Mouse (Mus musculus) 416B (cell line): Measurements from ENCODE around the gene Olfr482.

ENCODE experiments used
- DNase-seq: peaks from one replicate; pipeline ENCODE4 v3.0.0; 2011; ENCODE audit warnings: low read depth

The Olfr482 gene

GRCm38 (mm10) chr7:108097486-108097885 lies at the start of gene Olfr482:
Gene Olfr482 (minus strand): TSS chr7:108097586.
- DNase-seq: no peak

GRCm38 (mm10) chr7:108127349-108127748 lies 30.0 kb upstream of the Olfr482 start, which contains the start of gene Olfr484:
Gene Olfr484 (minus strand): TSS chr7:108127449.
- DNase-seq: no peak

- no peak for DNase-seq
Measured at GRCm38 (mm10) chr7:108121416-108121815, 24.0 kb upstream of the Olfr482 start.

- DNase-seq: no peak
Measured at GRCm38 (mm10) chr7:108120681-108121080, 23.3 kb upstream of the Olfr482 start.

GRCm38 (mm10) chr7:108100549-108100948 lies 3.2 kb upstream of the Olfr482 start, which contains the start of gene Olfr483:
Gene Olfr483 (plus strand): TSS chr7:108100849.
- no peak for DNase-seq

- DNase-seq: no peak
Measured at GRCm38 (mm10) chr7:108079555-108079954, 17.8 kb downstream of the Olfr482 start, which contains the start of gene Olfr481. Gene Olfr481 (plus strand): TSS chr7:108079855.

GRCm38 (mm10) chr7:108067246-108067645 lies 30.1 kb downstream of the Olfr482 start, which contains the start of gene Olfr480:
Gene Olfr480 (minus strand): TSS chr7:108067346.
- DNase-seq: no peak

- no peak for DNase-seq
Measured at GRCm38 (mm10) chr7:108050393-108050792, 47.0 kb downstream of the Olfr482 start, which contains the start of gene Olfr479. Gene Olfr479 (plus strand): TSS chr7:108050693.
